29 mouse cellular contexts compared by ENCODE assay signal in genomic region chr5:34899787-34900469, GRCm38 (mm10). TPM values are rescaled to one million over a fixed set of nuclear protein-coding genes. Genes with fewer than 3 reads are reported as not detected.
DNase-seq lines count a peak whose midpoint lies in the region; ATAC-seq and TF ChIP-seq lines count a peak whose summit lies in the region.
"Had no signal": no experiment of that assay in that cellular context is flagged by ENCODE, and none has a peak within 500 bp of the region (broad histone marks: within the 10 kb centered on the region; RNA-seq: fewer than 3 reads in every experiment).

No protein-coding gene starts in this region.

- H3K9ac ChIP-seq in hindbrain, embryonic 16.5 days (ENCODE audit: low read depth, low read length) = no peak overlapping the region
- H3K9ac ChIP-seq in hindbrain, embryonic 13.5 days = no peak overlapping the region
- H3K9ac ChIP-seq in liver, embryonic 12.5 days = no peak overlapping the region
- H3K9ac ChIP-seq in liver, embryonic 11.5 days (ENCODE audit: low read depth, low read length) = no peak overlapping the region
- H3K9ac ChIP-seq in midbrain, postnatal 0 days (replicated peaks; ENCODE audit: low read length, poor library complexity, severe bottlenecking) = no peak overlapping the region
- no peak overlapping the region for H3K9ac ChIP-seq in midbrain, embryonic 15.5 days
- H3K9ac ChIP-seq: embryonic facial prominence, embryonic 13.5 days; forebrain, embryonic 13.5 days; heart, embryonic 13.5 days had no signal

- H3K9me3 ChIP-seq in hindbrain, embryonic 16.5 days (ENCODE audit: control insufficient read depth, low read length) = no peaks in the 10 kb centered on the region
- no peaks in the 10 kb centered on the region for H3K9me3 ChIP-seq in hindbrain, embryonic 13.5 days
- no peaks in the 10 kb centered on the region for H3K9me3 ChIP-seq in liver, embryonic 12.5 days (replicated peaks)
- H3K9me3 ChIP-seq in liver, embryonic 11.5 days (ENCODE audit: control insufficient read depth, low read length) = no peaks in the 10 kb centered on the region
- H3K9me3 ChIP-seq in midbrain, postnatal 0 days (ENCODE audit: low read length) = no peaks in the 10 kb centered on the region
- H3K9me3 ChIP-seq in midbrain, embryonic 15.5 days = no peaks in the 10 kb centered on the region
- H3K9me3 ChIP-seq: embryonic facial prominence, embryonic 10.5 days; embryonic facial prominence, embryonic 13.5 days; forebrain, embryonic 13.5 days; heart, embryonic 10.5 days; heart, embryonic 13.5 days had no signal

- peak; percentile 75 for ATAC-seq in hindbrain, embryonic 16.5 days
- no peak for ATAC-seq in hindbrain, embryonic 13.5 days (ENCODE audit: low FRiP score)
- no peak for ATAC-seq in liver, embryonic 12.5 days
- no peak for ATAC-seq in liver, embryonic 11.5 days (replicated peaks; ENCODE audit: low FRiP score)
- ATAC-seq in midbrain, postnatal 0 days (ENCODE audit: low FRiP score) = peak; percentile 52
- no peak for ATAC-seq in midbrain, embryonic 15.5 days (replicated peaks)
- no peak for ATAC-seq in megakaryocyte, adult 5-6 weeks (ENCODE audit: poor library complexity, severe bottlenecking)
- ATAC-seq: CD4-positive, CD25-positive, alpha-beta regulatory T cell, adult 4 months; forebrain, embryonic 13.5 days; forebrain, embryonic 16.5 days had no signal

- H3K36me3 ChIP-seq in hindbrain, embryonic 16.5 days (ENCODE audit: control insufficient read depth, insufficient read depth, low read length) = peaks cover 19% of the 10 kb centered on the region
- peaks cover 96% of the 10 kb centered on the region for H3K36me3 ChIP-seq in hindbrain, embryonic 13.5 days
- H3K36me3 ChIP-seq in liver, embryonic 12.5 days = peaks cover 96% of the 10 kb centered on the region
- peaks cover 43% of the 10 kb centered on the region for H3K36me3 ChIP-seq in liver, embryonic 11.5 days (ENCODE audit: control insufficient read depth, insufficient read depth, low read length)
- H3K36me3 ChIP-seq in midbrain, postnatal 0 days (ENCODE audit: insufficient read depth, low read length) = peaks cover 76% of the 10 kb centered on the region
- H3K36me3 ChIP-seq in midbrain, embryonic 15.5 days (replicated peaks) = peaks cover 27% of the 10 kb centered on the region

- WGBS in hindbrain, embryonic 16.5 days = 97% methylated on average over 6 of the region's 6 CpGs
- 97% methylated on average over 6 of the region's 6 CpGs for WGBS in hindbrain, embryonic 13.5 days
- WGBS in liver, embryonic 12.5 days (ENCODE audit: insufficient replicate concordance) = 92% methylated on average over 6 of the region's 6 CpGs
- WGBS in liver, embryonic 11.5 days = 95% methylated on average over 6 of the region's 6 CpGs
- WGBS in midbrain, postnatal 0 days = 96% methylated on average over 6 of the region's 6 CpGs
- WGBS in midbrain, embryonic 15.5 days = 94% methylated on average over 6 of the region's 6 CpGs

- no peak for DNase-seq in liver, embryonic 11.5 days (ENCODE audit: low spot score)
- DNase-seq in midbrain, postnatal 0 days (ENCODE audit: low spot score) = peak; percentile 34
- DNase-seq in brain, adult 2 months (ENCODE audit: low read depth, low spot score) = peak; percentile 45
- DNase-seq: adrenal gland, adult 2 months; adrenal gland, postnatal 14 days; cerebellum, adult 11-12 months; cerebellum, adult 8-10 months; cerebellum, postnatal 10 days; cerebellum, postnatal 36 days; embryo, embryonic 11 days; gastrocnemius, postnatal 10 days; gastrocnemius, postnatal 36 days; heart, adult 2 months; heart, postnatal 14 days; heart, postnatal 4 days had no signal

- no peak for TF ChIP-seq CTCF in midbrain, postnatal 0 days (IDR thresholded peaks at IDR 0.05)

- H3K4me2 ChIP-seq in hindbrain, embryonic 16.5 days (ENCODE audit: low read length) = no peak overlapping the region
- H3K4me2 ChIP-seq in hindbrain, embryonic 13.5 days = no peak overlapping the region
- no peak overlapping the region for H3K4me2 ChIP-seq in liver, embryonic 12.5 days
- H3K4me2 ChIP-seq in liver, embryonic 11.5 days = no peak overlapping the region
- H3K4me2 ChIP-seq in midbrain, postnatal 0 days (ENCODE audit: low read depth, low read length, poor library complexity, severe bottlenecking) = no peak overlapping the region
- H3K4me2 ChIP-seq in midbrain, embryonic 15.5 days = no peak overlapping the region
- H3K4me2 ChIP-seq: embryonic facial prominence, embryonic 13.5 days; forebrain, embryonic 13.5 days; heart, embryonic 13.5 days had no signal

- H3K27ac ChIP-seq in hindbrain, embryonic 16.5 days (ENCODE audit: low read depth, low read length) = no peak overlapping the region
- no peak overlapping the region for H3K27ac ChIP-seq in hindbrain, embryonic 13.5 days
- peak overlapping the region; percentile 17; the same call in 1 of the 2 replicates for H3K27ac ChIP-seq in liver, embryonic 12.5 days
- no peak overlapping the region for H3K27ac ChIP-seq in liver, embryonic 11.5 days (ENCODE audit: low read depth, low read length)
- H3K27ac ChIP-seq in midbrain, postnatal 0 days (ENCODE audit: low read depth, low read length) = no peak overlapping the region
- H3K27ac ChIP-seq in midbrain, embryonic 15.5 days = no peak overlapping the region
- H3K27ac ChIP-seq: embryonic facial prominence, embryonic 10.5 days; embryonic facial prominence, embryonic 13.5 days; forebrain, embryonic 13.5 days; heart, adult 2 months; heart, embryonic 10.5 days; heart, embryonic 13.5 days had no signal

- no peaks in the 10 kb centered on the region for H3K27me3 ChIP-seq in hindbrain, embryonic 16.5 days (replicated peaks; ENCODE audit: control insufficient read depth, insufficient read depth, low read length)
- no peaks in the 10 kb centered on the region for H3K27me3 ChIP-seq in hindbrain, embryonic 13.5 days
- no peaks in the 10 kb centered on the region for H3K27me3 ChIP-seq in liver, embryonic 12.5 days (replicated peaks)
- no peaks in the 10 kb centered on the region for H3K27me3 ChIP-seq in liver, embryonic 11.5 days (replicated peaks; ENCODE audit: control insufficient read depth, insufficient read depth, low read length)
- H3K27me3 ChIP-seq in midbrain, postnatal 0 days (ENCODE audit: insufficient read depth, low read length) = no peaks in the 10 kb centered on the region
- no peaks in the 10 kb centered on the region for H3K27me3 ChIP-seq in midbrain, embryonic 15.5 days (replicated peaks)
- H3K27me3 ChIP-seq: embryonic facial prominence, embryonic 13.5 days; forebrain, embryonic 13.5 days; heart, embryonic 13.5 days had no signal

- H3K4me1 ChIP-seq in hindbrain, embryonic 16.5 days (ENCODE audit: control insufficient read depth, insufficient read depth, low read depth, low read length) = no peaks in the 10 kb centered on the region
- no peaks in the 10 kb centered on the region for H3K4me1 ChIP-seq in hindbrain, embryonic 13.5 days (replicated peaks)
- H3K4me1 ChIP-seq in liver, embryonic 12.5 days = peaks cover 29% of the 10 kb centered on the region
- peaks cover 6% of the 10 kb centered on the region for H3K4me1 ChIP-seq in liver, embryonic 11.5 days (replicated peaks; ENCODE audit: control insufficient read depth, insufficient read depth, low read length)
- no peaks in the 10 kb centered on the region for H3K4me1 ChIP-seq in midbrain, postnatal 0 days (ENCODE audit: insufficient read depth, low read length)
- H3K4me1 ChIP-seq in midbrain, embryonic 15.5 days = no peaks in the 10 kb centered on the region
- H3K4me1 ChIP-seq: embryonic facial prominence, embryonic 10.5 days had no signal

- H3K4me3 ChIP-seq in hindbrain, embryonic 16.5 days (ENCODE audit: low read length) = no peak overlapping the region
- H3K4me3 ChIP-seq in hindbrain, embryonic 13.5 days = no peak overlapping the region
- H3K4me3 ChIP-seq in liver, embryonic 12.5 days = no peak overlapping the region
- no peak overlapping the region for H3K4me3 ChIP-seq in liver, embryonic 11.5 days (ENCODE audit: low read depth, low read length)
- no peak overlapping the region for H3K4me3 ChIP-seq in midbrain, postnatal 0 days (ENCODE audit: low read depth, low read length)
- no peak overlapping the region for H3K4me3 ChIP-seq in midbrain, embryonic 15.5 days
- H3K4me3 ChIP-seq: embryonic facial prominence, embryonic 10.5 days; embryonic facial prominence, embryonic 13.5 days; erythroblast, embryonic 14.5 days; forebrain, embryonic 13.5 days; heart, adult 2 months; heart, embryonic 10.5 days; heart, embryonic 13.5 days had no signal

RNA-seq across cellular contexts. Expression of gene Msantd1, which starts 7.9 kb away (rescaled TPM):
- polyA plus RNA-seq in hindbrain, embryonic 16.5 days (2015; fragmentation: Nextera tagmentation; extraction: Ambion mirVana) = 6.1 and 6.9 TPM in 2 replicates
- polyA plus RNA-seq in hindbrain, embryonic 13.5 days (2015; fragmentation: Nextera tagmentation; extraction: Ambion mirVana) = 2.5 and 2.6 TPM in 2 replicates
- polyA plus RNA-seq in liver, embryonic 12.5 days (2016; fragmentation: Nextera tagmentation; extraction: Ambion mirVana) = 0.18 and 0.69 TPM in 2 replicates
- 0.48 and 0.95 TPM in 2 replicates for polyA plus RNA-seq in liver, embryonic 11.5 days (2014; fragmentation: Nextera tagmentation; extraction: Ambion mirVana)
- 17.0 and 21.0 TPM in 2 replicates for total RNA-seq in midbrain, postnatal 0 days (2014; rRNA removed)
- 13.3 and 13.5 TPM in 2 replicates for polyA plus RNA-seq in midbrain, postnatal 0 days (2015; fragmentation: Nextera tagmentation; extraction: Ambion mirVana)
- polyA plus RNA-seq in midbrain, embryonic 15.5 days (2015; fragmentation: Nextera tagmentation; extraction: Ambion mirVana) = 6.5 and 6.8 TPM in 2 replicates
- 0.80 and 1.2 TPM in 2 replicates for total RNA-seq in megakaryocyte, adult 5-6 weeks (2015)
- 0.44 TPM in 1 of 2 replicates, not detected in the other for total RNA-seq in megakaryocyte, adult 5-6 weeks (2017)
- polyA plus RNA-seq: C2C12; heart, embryonic 13.5 days had no signal

RNA-seq across cellular contexts. Expression of gene Rgs12, which starts 49.3 kb away (rescaled TPM):
- 40.3 and 41.1 TPM in 2 replicates for polyA plus RNA-seq in hindbrain, embryonic 16.5 days (2015; fragmentation: Nextera tagmentation; extraction: Ambion mirVana)
- polyA plus RNA-seq in hindbrain, embryonic 13.5 days (2015; fragmentation: Nextera tagmentation; extraction: Ambion mirVana) = 54.9 and 59.1 TPM in 2 replicates
- 30.1 and 31.7 TPM in 2 replicates for polyA plus RNA-seq in liver, embryonic 12.5 days (2016; fragmentation: Nextera tagmentation; extraction: Ambion mirVana)
- polyA plus RNA-seq in liver, embryonic 11.5 days (2014; fragmentation: Nextera tagmentation; extraction: Ambion mirVana) = 38.8 and 39.3 TPM in 2 replicates
- 54.8 and 60.8 TPM in 2 replicates for total RNA-seq in midbrain, postnatal 0 days (2014; rRNA removed)
- 29.9 and 30.5 TPM in 2 replicates for polyA plus RNA-seq in midbrain, postnatal 0 days (2015; fragmentation: Nextera tagmentation; extraction: Ambion mirVana)
- polyA plus RNA-seq in midbrain, embryonic 15.5 days (2015; fragmentation: Nextera tagmentation; extraction: Ambion mirVana) = 52.7 and 60.1 TPM in 2 replicates
- total RNA-seq in megakaryocyte, adult 5-6 weeks (2015) = 5.7 and 8.5 TPM in 2 replicates
- 6.2 and 7.1 TPM in 2 replicates for total RNA-seq in megakaryocyte, adult 5-6 weeks (2017)

Comparison
In these comparisons a context has a peak if more than half of its experiments do, and no peak if none do; other contexts are left out.
1. ATAC-seq: peak in hindbrain, embryonic 16.5 days (single experiment) and midbrain, postnatal 0 days (single experiment); none in hindbrain, embryonic 13.5 days (single experiment), liver, embryonic 12.5 days (single experiment), liver, embryonic 11.5 days (single experiment), midbrain, embryonic 15.5 days (single experiment) and megakaryocyte, adult 5-6 weeks (single experiment).